Mouse (Mus musculus) forebrain, embryonic 16.5 days (tissue): Measurements from ENCODE around the gene Atp5j2. TPM values are rescaled to one million over a fixed set of nuclear protein-coding genes. Genes with fewer than 3 reads are reported as not detected.

Source experiments
- ATAC-seq: fragments of 200-750 bp; cut with Nextera tagmentation; 2 replicates; pipeline ENCODE4 v1.8.0; 2017; ENCODE audit warnings: mild to moderate bottlenecking, moderate library complexity
- H3K27ac ChIP-seq: fragments of 300-500 bp; sonication (generic); 2 replicates; pipeline ENCODE4 v1.5.1; 2014; ENCODE audit warnings: low read length, control low read depth
- H3K27me3 ChIP-seq: fragments of 300-500 bp; sonication (generic); replicated peaks from 2 replicates; pipeline ENCODE4 v1.6.1; 2014; ENCODE audit warnings: low read length; ENCODE audit not compliant: control insufficient read depth, insufficient read depth
- H3K36me3 ChIP-seq: fragments of 300-500 bp; sonication (generic); 2 replicates; pipeline ENCODE4 v1.6.1; 2014; ENCODE audit not compliant: control insufficient read depth, insufficient read depth
- H3K4me1 ChIP-seq: fragments of 300-500 bp; sonication (generic); replicated peaks from 2 replicates; pipeline ENCODE4 v1.6.1; 2014; ENCODE audit warnings: low read length; ENCODE audit not compliant: control insufficient read depth, insufficient read depth
- H3K4me2 ChIP-seq: fragments of 300-500 bp; sonication (generic); 2 replicates; pipeline ENCODE4 v1.6.1; 2014; ENCODE audit warnings: mild to moderate bottlenecking, low read length, control low read depth
- H3K4me3 ChIP-seq: fragments of 300-500 bp; sonication (generic); replicated peaks from 2 replicates; pipeline ENCODE4 v1.5.1; 2014; ENCODE audit warnings: mild to moderate bottlenecking, low read length, control low read depth
- H3K9ac ChIP-seq: fragments of 300-500 bp; sonication (generic); replicated peaks from 2 replicates; pipeline ENCODE4 v1.6.1; 2014; ENCODE audit warnings: low read depth, low read length, control low read depth
- H3K9me3 ChIP-seq: fragments of 300-500 bp; sonication (generic); 2 replicates; pipeline ENCODE4 v1.6.1; 2016; ENCODE audit warnings: low read length; ENCODE audit not compliant: control insufficient read depth
- WGBS: fragments of 180-500 bp; shearing (Covaris S2); extraction: QIAGEN DNeasy Blood & Tissue Kit; methylation state at CpG from one replicate; pipeline ENCODE4 v1.1.7; 2014; 5-methylcytosine and 5-hydroxymethylcytosine counted together
- polyA plus RNA-seq: library from polyadenylated mRNA; unstranded; fragments of >200 nt; fragmentation: Nextera tagmentation; extraction: Ambion mirVana; gene quantifications from 2 replicates; pipeline ENCODE4 v1.2.1, GENCODE M21; 2015

Atp5j2 gene
- polyA plus RNA-seq, 1 experiment from 2014 or later = 561 TPM

DNA sequence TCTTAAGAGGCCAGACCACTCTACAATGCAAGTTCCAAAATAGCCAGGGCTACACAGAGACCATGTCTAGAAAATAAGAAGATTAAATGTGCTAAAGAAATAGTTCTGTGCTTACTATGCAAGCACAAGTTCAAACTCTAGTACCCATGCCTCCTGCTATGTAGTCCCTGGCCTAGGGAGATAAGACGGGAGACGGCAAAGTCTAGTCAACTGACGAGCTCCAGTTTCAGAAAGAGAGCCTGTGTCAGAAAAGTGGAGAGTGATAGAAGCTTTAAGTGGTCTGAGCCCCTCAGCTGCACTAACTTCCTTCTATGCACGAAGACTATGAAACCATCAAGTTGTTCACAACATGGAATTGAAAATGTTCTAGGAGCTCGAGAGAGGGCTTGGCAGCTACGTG, 42.6 kb downstream of the Atp5j2 start:
- H3K4me2 ChIP-seq = no peak overlapping the region
- WGBS = 91% methylated on average over 6 of the region's 6 CpGs
- no peak for ATAC-seq
- no peaks in the 10 kb centered on the region for H3K9me3 ChIP-seq
- peaks cover 57% of the 10 kb centered on the region for H3K36me3 ChIP-seq
- H3K4me3 ChIP-seq = no peak overlapping the region
- H3K27me3 ChIP-seq = no peaks in the 10 kb centered on the region
- H3K4me1 ChIP-seq = no peaks in the 10 kb centered on the region
- no peak overlapping the region for H3K9ac ChIP-seq
- no peak overlapping the region for H3K27ac ChIP-seq

DNA sequence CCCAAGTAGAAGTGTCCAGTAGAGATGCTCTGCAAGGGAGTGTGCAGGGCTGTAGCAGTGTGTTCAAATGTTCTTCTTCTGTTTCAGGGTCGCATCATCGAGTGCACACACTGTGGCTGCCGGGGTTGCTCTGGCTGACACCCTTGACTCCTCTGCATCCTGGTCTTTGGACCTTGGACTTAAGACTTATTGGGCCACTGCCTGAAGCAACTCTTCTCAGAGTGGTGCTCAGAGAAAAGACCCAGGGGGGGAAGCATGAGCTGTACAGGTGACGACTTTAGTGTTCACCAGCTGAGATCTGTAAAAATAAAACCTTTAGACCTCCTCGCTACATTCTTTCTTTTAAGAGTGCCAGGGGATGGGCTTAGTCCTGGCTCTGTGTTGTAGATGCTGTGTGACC, 44.1 kb downstream of the Atp5j2 start:
- ATAC-seq = no peak
- peaks cover 66% of the 10 kb centered on the region for H3K36me3 ChIP-seq
- H3K4me1 ChIP-seq = no peaks in the 10 kb centered on the region
- H3K9me3 ChIP-seq = no peaks in the 10 kb centered on the region
- no peaks in the 10 kb centered on the region for H3K27me3 ChIP-seq
- H3K4me3 ChIP-seq = no peak overlapping the region
- no peak overlapping the region for H3K9ac ChIP-seq
- no peak overlapping the region for H3K4me2 ChIP-seq
- WGBS = 95% methylated on average over 5 of the region's 5 CpGs
- H3K27ac ChIP-seq = no peak overlapping the region

DNA sequence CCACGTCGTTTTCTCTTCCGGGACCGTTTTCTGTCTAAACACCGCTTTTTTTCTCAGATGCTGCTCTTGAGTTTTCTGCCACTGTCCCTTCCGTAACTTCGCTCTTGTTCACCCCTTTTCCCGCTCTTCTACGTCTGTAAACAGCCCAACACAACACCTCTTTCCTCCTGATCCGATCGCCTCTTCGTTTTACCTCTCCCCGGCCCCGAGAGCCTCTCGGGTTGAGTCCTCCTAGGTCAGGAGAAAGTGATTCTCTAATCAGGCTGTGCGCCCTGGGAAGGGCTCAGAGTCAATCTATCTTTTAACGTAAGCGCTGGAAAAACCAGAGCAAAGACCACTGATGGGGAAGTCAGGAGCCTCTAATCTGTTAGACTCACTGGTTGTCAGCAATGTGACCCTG, 51.3 kb downstream of the Atp5j2 start:
- H3K27me3 ChIP-seq = no peaks in the 10 kb centered on the region
- peak overlapping the region; percentile 99 for H3K4me2 ChIP-seq
- peaks cover 21% of the 10 kb centered on the region for H3K4me1 ChIP-seq
- H3K36me3 ChIP-seq = peaks cover 36% of the 10 kb centered on the region
- 1% methylated on average over 18 of the region's 18 CpGs for WGBS
- H3K27ac ChIP-seq = peak overlapping the region; percentile 96
- H3K9me3 ChIP-seq = no peaks in the 10 kb centered on the region
- H3K9ac ChIP-seq = peak overlapping the region; percentile 89
- H3K4me3 ChIP-seq = peak overlapping the region; percentile 73
- 0 out of 2 replicates have a peak, but pooled peaks have one; percentile 1 for ATAC-seq

GRCm38 (mm10) chr5:145139571-145140519, 52.0 kb downstream of the Atp5j2 start, which contains the start of the genes Pdap1 and Bud31:
TSS of gene Pdap1 (minus strand) at chr5:145140238.
TSS of gene Bud31 (plus strand) at chr5:145140362.
- under 1% methylated on average over 84 of the region's 84 CpGs for WGBS
- ATAC-seq = peak; percentile 95
- peak within 1 kb of the TSS; percentile 96 for H3K27ac ChIP-seq
- H3K4me2 ChIP-seq = peak within 1 kb of the TSS; percentile 99
- peak within 1 kb of the TSS; percentile 89 for H3K9ac ChIP-seq
- peaks cover 36% of the 10 kb centered on the region for H3K36me3 ChIP-seq
- H3K4me1 ChIP-seq = peaks cover 21% of the 10 kb centered on the region
- no peaks in the 10 kb centered on the region for H3K9me3 ChIP-seq
- H3K27me3 ChIP-seq = no peaks in the 10 kb centered on the region
- H3K4me3 ChIP-seq = peak within 1 kb of the TSS; percentile 73

GRCm38 (mm10) chr5:145138836-145139235, 53.0 kb downstream of the Atp5j2 start:
- Histone ChIP-seq H3K9ac (peak overlapping the region; percentile 89), H3K4me3 (peak overlapping the region; percentile 73), H3K27ac (no peak overlapping the region), H3K4me1 (peaks cover 21% of the 10 kb centered on the region), H3K27me3 (no peaks in the 10 kb centered on the region), H3K4me2 (peak overlapping the region; percentile 91), H3K36me3 (peaks cover 37% of the 10 kb centered on the region), H3K9me3 (no peaks in the 10 kb centered on the region)
- 13% methylated on average over 6 of the region's 6 CpGs for WGBS
- ATAC-seq = no peak

Other genes starting within 250 kb of the Atp5j2 start
- 25.4 and 28.2 TPM in 2 replicates for gene Smurf1, start 226.2 kb downstream of the Atp5j2 start, polyA plus RNA-seq
- not detected in 2 replicates for gene Gm4871, start 159.3 kb downstream of the Atp5j2 start, polyA plus RNA-seq
- not detected in 2 replicates for gene 1700018F24Rik, start 149.1 kb downstream of the Atp5j2 start, polyA plus RNA-seq
- 247 and 259 TPM in 2 replicates for gene Arpc1a, start 108.2 kb downstream of the Atp5j2 start, polyA plus RNA-seq
- gene Kpna7, start 108.0 kb downstream of the Atp5j2 start, polyA plus RNA-seq = not detected in 2 replicates
- gene Arpc1b, start 77.8 kb downstream of the Atp5j2 start, polyA plus RNA-seq = 62.2 and 63.7 TPM in 2 replicates
- gene Pdap1, start 51.8 kb downstream of the Atp5j2 start, polyA plus RNA-seq = 93.1 and 96.3 TPM in 2 replicates
- gene Bud31, start 51.7 kb downstream of the Atp5j2 start, polyA plus RNA-seq = 190 and 196 TPM in 2 replicates
- gene Ptcd1, start 25.0 kb downstream of the Atp5j2 start, polyA plus RNA-seq = 24.7 and 25.8 TPM in 2 replicates
- gene Cpsf4, start 24.8 kb downstream of the Atp5j2 start, polyA plus RNA-seq = 59.0 TPM in 2 replicates
- gene Zkscan14, start 9.8 kb upstream of the Atp5j2 start, polyA plus RNA-seq = 15.5 and 17.5 TPM in 2 replicates
- 17.4 and 20.2 TPM in 2 replicates for gene Zkscan5, start 12.5 kb upstream of the Atp5j2 start, polyA plus RNA-seq
- gene Zfp655, start 39.7 kb upstream of the Atp5j2 start, polyA plus RNA-seq = 39.6 and 45.9 TPM in 2 replicates
- 0.66 and 1.0 TPM in 2 replicates for gene Zscan25, start 88.4 kb upstream of the Atp5j2 start, polyA plus RNA-seq
- gene Cyp3a57, start 153.2 kb upstream of the Atp5j2 start, polyA plus RNA-seq = not detected in 2 replicates